ENCODE assay signal across 24 mouse cellular contexts in genomic region chr10:39029297-39030147, GRCm38 (mm10).
DNase-seq lines count a peak whose midpoint lies in the region; ATAC-seq lines count a peak whose summit lies in the region.
"Had no signal": no experiment of that assay in that cellular context is flagged by ENCODE, and none has a peak within 500 bp of the region (broad histone marks: within the 10 kb centered on the region; RNA-seq: fewer than 3 reads in every experiment).

No protein-coding gene starts in this region.

- 75% methylated on average over 6 of the region's 6 CpGs for WGBS in hindbrain, embryonic 10.5 days
- WGBS in hindbrain, embryonic 11.5 days: 82% methylated on average over 6 of the region's 6 CpGs
- 64% methylated on average over 6 of the region's 6 CpGs for WGBS in neural tube, embryonic 15.5 days
- 39% methylated on average over 6 of the region's 6 CpGs for WGBS in limb, embryonic 13.5 days

- H3K36me3 ChIP-seq in hindbrain, embryonic 10.5 days: 0 out of 2 replicates have a peak, but pooled peaks cover 3% of the 10 kb centered on the region
- H3K36me3 ChIP-seq in hindbrain, embryonic 11.5 days (ENCODE audit: control insufficient read depth, insufficient read depth, low read length): no peaks in the 10 kb centered on the region
- H3K36me3 ChIP-seq in neural tube, embryonic 15.5 days: no peaks in the 10 kb centered on the region
- peaks cover 26% of the 10 kb centered on the region for H3K36me3 ChIP-seq in limb, embryonic 13.5 days
- H3K36me3 ChIP-seq: G1E had no signal

- no peaks in the 10 kb centered on the region for H3K27me3 ChIP-seq in hindbrain, embryonic 10.5 days (ENCODE audit: insufficient read depth, poor library complexity, severe bottlenecking)
- no peaks in the 10 kb centered on the region for H3K27me3 ChIP-seq in hindbrain, embryonic 11.5 days (ENCODE audit: control insufficient read depth, insufficient read depth, low read length)
- H3K27me3 ChIP-seq in neural tube, embryonic 15.5 days (replicated peaks): no peaks in the 10 kb centered on the region
- H3K27me3 ChIP-seq in limb, embryonic 13.5 days: no peaks in the 10 kb centered on the region
- H3K27me3 ChIP-seq: embryonic facial prominence, embryonic 15.5 days; heart, embryonic 12.5 days had no signal

- 0 out of 2 replicates have a peak overlapping the region, but pooled peaks have one; percentile 23 for H3K27ac ChIP-seq in hindbrain, embryonic 10.5 days
- no peak overlapping the region for H3K27ac ChIP-seq in hindbrain, embryonic 11.5 days (ENCODE audit: low read depth, low read length)
- H3K27ac ChIP-seq in neural tube, embryonic 15.5 days (replicated peaks): no peak overlapping the region
- H3K27ac ChIP-seq in limb, embryonic 13.5 days: no peak overlapping the region
- H3K27ac ChIP-seq: embryonic facial prominence, embryonic 15.5 days; forebrain, embryonic 10.5 days; hindbrain, embryonic 14.5 days had no signal

- H3K4me1 ChIP-seq in hindbrain, embryonic 10.5 days (replicated peaks): peaks cover 27% of the 10 kb centered on the region; the same call in 1 of the 2 replicates
- H3K4me1 ChIP-seq in hindbrain, embryonic 11.5 days (replicated peaks; ENCODE audit: control insufficient read depth, insufficient read depth, low read length): no peaks in the 10 kb centered on the region
- H3K4me1 ChIP-seq in neural tube, embryonic 15.5 days: peaks cover 16% of the 10 kb centered on the region; the same call in 1 of the 2 replicates
- H3K4me1 ChIP-seq in limb, embryonic 13.5 days: peaks cover 26% of the 10 kb centered on the region
- H3K4me1 ChIP-seq: heart, embryonic 12.5 days had no signal

- no peak overlapping the region for H3K9ac ChIP-seq in hindbrain, embryonic 11.5 days (ENCODE audit: low read depth, low read length)
- H3K9ac ChIP-seq in neural tube, embryonic 15.5 days (replicated peaks): no peak overlapping the region
- H3K9ac ChIP-seq in limb, embryonic 13.5 days: no peak overlapping the region
- H3K9ac ChIP-seq: embryonic facial prominence, embryonic 15.5 days; heart, embryonic 12.5 days; hindbrain, embryonic 14.5 days had no signal

- ATAC-seq in hindbrain, embryonic 11.5 days (ENCODE audit: low FRiP score): no peak
- peak; percentile 80 for ATAC-seq in neural tube, embryonic 15.5 days (ENCODE audit: low FRiP score)
- peak; percentile 33 for ATAC-seq in limb, embryonic 13.5 days (ENCODE audit: low FRiP score, low read depth)
- ATAC-seq: CD4-positive, CD25-positive, alpha-beta regulatory T cell, adult 4 months; forebrain, embryonic 14.5 days; intestine, embryonic 16.5 days had no signal

- DNase-seq in cerebellum, postnatal 10 days: peak; percentile 29 to 50
- DNase-seq in cerebellum, adult 11-12 months: no peak
- DNase-seq in hindbrain, embryonic 10.5 days (ENCODE audit: low spot score): no peak
- no peak for DNase-seq in hindbrain, embryonic 11.5 days (ENCODE audit: low spot score)
- DNase-seq in neural tube, embryonic 10.5 days (ENCODE audit: extremely low spot score, low spot score): no peak
- DNase-seq in right cerebral cortex, postnatal 4 days: no peak
- DNase-seq: adrenal gland, adult 8-10 months; adrenal gland, postnatal 36 days; B cell, adult 2 months; cerebellum, adult 11 months; cerebellum, adult 9-11 months; gastrocnemius, postnatal 14 days; heart, postnatal 36 days had no signal

- no peaks in the 10 kb centered on the region for H3K9me3 ChIP-seq in hindbrain, embryonic 10.5 days
- H3K9me3 ChIP-seq in hindbrain, embryonic 11.5 days (ENCODE audit: control insufficient read depth, low read length): no peaks in the 10 kb centered on the region
- no peaks in the 10 kb centered on the region for H3K9me3 ChIP-seq in neural tube, embryonic 15.5 days (replicated peaks)
- no peaks in the 10 kb centered on the region for H3K9me3 ChIP-seq in limb, embryonic 13.5 days
- H3K9me3 ChIP-seq: embryonic facial prominence, embryonic 15.5 days; forebrain, embryonic 10.5 days; G1E; heart, embryonic 12.5 days had no signal

- no peak overlapping the region for H3K4me3 ChIP-seq in hindbrain, embryonic 10.5 days
- H3K4me3 ChIP-seq in hindbrain, embryonic 11.5 days (ENCODE audit: low read depth, low read length): no peak overlapping the region
- no peak overlapping the region for H3K4me3 ChIP-seq in neural tube, embryonic 15.5 days (replicated peaks)
- H3K4me3 ChIP-seq in limb, embryonic 13.5 days: no peak overlapping the region
- H3K4me3 ChIP-seq: embryonic facial prominence, embryonic 15.5 days; erythroblast, embryonic 14.5 days; forebrain, embryonic 10.5 days; heart, embryonic 12.5 days had no signal

- H3K4me2 ChIP-seq in hindbrain, embryonic 11.5 days (replicated peaks; ENCODE audit: low read depth, low read length): no peak overlapping the region
- no peak overlapping the region for H3K4me2 ChIP-seq in neural tube, embryonic 15.5 days
- no peak overlapping the region for H3K4me2 ChIP-seq in limb, embryonic 13.5 days (replicated peaks)
- H3K4me2 ChIP-seq: embryonic facial prominence, embryonic 15.5 days; heart, embryonic 12.5 days; hindbrain, embryonic 14.5 days had no signal

Comparison
In these comparisons a context has a peak if more than half of its experiments do, and no peak if none do; other contexts are left out.
1. DNase-seq: peak in cerebellum, postnatal 10 days (2 of 2); none in cerebellum, adult 11-12 months (single experiment), hindbrain, embryonic 10.5 days (single experiment), hindbrain, embryonic 11.5 days (single experiment), neural tube, embryonic 10.5 days (single experiment) and right cerebral cortex, postnatal 4 days (single experiment).